Mouse (Mus musculus): ENCODE data around the gene Kcnip2.

Gene Kcnip2

GRCm38 (mm10) chr19:45789888-45790874 lies 25.7 kb downstream of the Kcnip2 start:
- no peak overlapping the region for H3K4me3 ChIP-seq (replicated peaks; ENCODE audit: low read length)
- no peak for TF ChIP-seq CTCF (conservative IDR thresholded peaks at IDR 0.05; ENCODE audit: low read length)
- TF ChIP-seq POU5F1 (IDR thresholded peaks at IDR 0.05; ENCODE audit: borderline replicate concordance, low read length) = no peak
- no peak for TF ChIP-seq NANOG (IDR thresholded peaks at IDR 0.05; ENCODE audit: borderline replicate concordance, low read length)
- H3K36me3 ChIP-seq (ENCODE audit: insufficient read depth, low read length) = peaks cover 9% of the 10 kb centered on the region
- H3K4me1 ChIP-seq (replicated peaks; ENCODE audit: low read depth, low read length) = peaks cover 73% of the 10 kb centered on the region
- no peaks in the 10 kb centered on the region for H3K27me3 ChIP-seq (ENCODE audit: insufficient read depth, low read length)
- H3K9me3 ChIP-seq (ENCODE audit: low read length) = no peaks in the 10 kb centered on the region

DNA sequence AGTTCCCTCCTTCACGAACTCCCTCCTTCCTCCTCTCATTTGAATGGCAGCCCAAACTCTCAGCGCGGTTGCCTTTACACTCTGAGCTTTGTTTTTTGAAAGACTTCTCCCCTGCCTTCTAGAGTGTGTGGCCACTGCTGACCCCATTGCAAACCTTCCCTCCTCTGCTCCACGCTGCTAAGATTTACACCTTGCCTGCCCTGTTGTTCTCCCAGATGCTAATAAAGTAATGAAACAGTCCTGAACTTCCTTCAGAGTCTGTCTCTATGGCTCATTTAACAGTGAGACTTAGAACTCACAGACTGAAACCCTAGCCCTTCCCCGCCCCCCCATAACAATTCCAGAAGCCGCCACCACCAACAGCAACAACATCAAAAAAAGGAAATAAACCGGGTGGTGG lies 26.5 kb downstream of the Kcnip2 start:
- Histone ChIP-seq H3K4me3 (replicated peaks; ENCODE audit: low read length) (no peak overlapping the region), H3K36me3 (ENCODE audit: insufficient read depth, low read length) (peaks cover 9% of the 10 kb centered on the region), H3K27me3 (ENCODE audit: insufficient read depth, low read length) (no peaks in the 10 kb centered on the region), H3K9me3 (ENCODE audit: low read length) (no peaks in the 10 kb centered on the region), H3K4me1 (replicated peaks; ENCODE audit: low read depth, low read length) (peaks cover 72% of the 10 kb centered on the region)
- TF ChIP-seq CTCF (conservative IDR thresholded peaks at IDR 0.05; ENCODE audit: low read length) (no peak), NANOG (IDR thresholded peaks at IDR 0.05; ENCODE audit: borderline replicate concordance, low read length) (no peak), POU5F1 (IDR thresholded peaks at IDR 0.05; ENCODE audit: borderline replicate concordance, low read length) (no peak)

DNA sequence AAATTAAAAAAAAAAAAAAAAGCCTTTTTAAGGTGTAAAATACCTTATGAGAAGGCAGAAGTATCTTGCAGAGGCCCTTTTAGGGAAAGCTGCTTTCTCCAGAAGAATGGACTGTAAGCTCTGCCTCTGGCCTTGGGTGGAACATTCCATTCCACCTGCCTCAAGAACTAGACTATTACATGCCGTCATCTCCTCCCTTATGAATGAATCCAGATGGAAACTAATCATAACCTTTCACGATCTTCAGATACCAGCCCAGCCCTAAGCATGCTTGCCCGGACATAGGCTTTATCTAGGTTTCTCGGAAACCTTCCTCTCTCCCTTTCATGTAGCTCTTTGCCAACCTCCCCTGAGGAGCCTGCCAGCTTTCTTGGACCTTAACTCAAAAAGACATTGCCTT lies 27.5 kb downstream of the Kcnip2 start:
- no peak for TF ChIP-seq CTCF (conservative IDR thresholded peaks at IDR 0.05; ENCODE audit: low read length)
- TF ChIP-seq NANOG (IDR thresholded peaks at IDR 0.05; ENCODE audit: borderline replicate concordance, low read length) = no peak
- TF ChIP-seq POU5F1 (IDR thresholded peaks at IDR 0.05; ENCODE audit: borderline replicate concordance, low read length) = no peak
- Histone ChIP-seq H3K9me3 (ENCODE audit: low read length) (no peaks in the 10 kb centered on the region), H3K4me1 (replicated peaks; ENCODE audit: low read depth, low read length) (peaks cover 70% of the 10 kb centered on the region), H3K4me3 (replicated peaks; ENCODE audit: low read length) (no peak overlapping the region), H3K36me3 (ENCODE audit: insufficient read depth, low read length) (0 out of 2 replicates have a peak, but pooled peaks cover 3% of the 10 kb centered on the region), H3K27me3 (ENCODE audit: insufficient read depth, low read length) (no peaks in the 10 kb centered on the region)

- H3K9me3 ChIP-seq (ENCODE audit: low read length) = no peaks in the 10 kb centered on the region
- TF ChIP-seq POU5F1 (IDR thresholded peaks at IDR 0.05; ENCODE audit: borderline replicate concordance, low read length) (no peak), NANOG (IDR thresholded peaks at IDR 0.05; ENCODE audit: borderline replicate concordance, low read length) (no peak), CTCF (conservative IDR thresholded peaks at IDR 0.05; ENCODE audit: low read length) (no peak)
- no peak overlapping the region for H3K4me3 ChIP-seq (replicated peaks; ENCODE audit: low read length)
- H3K4me1 ChIP-seq (replicated peaks; ENCODE audit: low read depth, low read length) = peaks cover 61% of the 10 kb centered on the region
- H3K27me3 ChIP-seq (ENCODE audit: insufficient read depth, low read length) = no peaks in the 10 kb centered on the region
- H3K36me3 ChIP-seq (ENCODE audit: insufficient read depth, low read length) = no peaks in the 10 kb centered on the region
Observed at GRCm38 (mm10) chr19:45787450-45787849, 28.4 kb downstream of the Kcnip2 start.

DNA sequence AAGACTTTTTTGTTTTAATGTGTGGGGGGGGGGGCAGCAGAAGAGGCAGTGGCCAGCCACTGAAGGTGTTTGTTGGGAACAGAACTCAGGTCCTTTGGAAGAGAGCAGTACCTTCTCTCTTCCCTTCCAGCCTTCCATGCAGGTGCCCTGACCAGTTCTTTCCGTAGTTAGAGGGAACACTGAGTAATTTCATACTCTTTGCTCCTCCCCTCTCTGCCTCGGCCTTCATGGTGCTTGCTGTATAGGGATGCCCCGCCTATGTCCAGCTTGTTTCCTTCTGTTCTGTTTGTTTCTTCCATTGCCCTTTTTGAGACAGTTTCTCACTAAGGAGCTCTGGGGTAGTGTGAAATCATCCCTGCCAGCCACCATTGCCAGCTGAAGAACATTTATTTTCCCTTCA lies 30.4 kb downstream of the Kcnip2 start:
- H3K9me3 ChIP-seq (ENCODE audit: low read length) = no peaks in the 10 kb centered on the region
- no peak overlapping the region for H3K4me3 ChIP-seq (replicated peaks; ENCODE audit: low read length)
- peaks cover 12% of the 10 kb centered on the region for H3K36me3 ChIP-seq (ENCODE audit: insufficient read depth, low read length)
- H3K27me3 ChIP-seq (ENCODE audit: insufficient read depth, low read length) = no peaks in the 10 kb centered on the region
- TF ChIP-seq POU5F1 (IDR thresholded peaks at IDR 0.05; ENCODE audit: borderline replicate concordance, low read length) (no peak), NANOG (IDR thresholded peaks at IDR 0.05; ENCODE audit: borderline replicate concordance, low read length) (no peak), CTCF (conservative IDR thresholded peaks at IDR 0.05; ENCODE audit: low read length) (no peak)
- H3K4me1 ChIP-seq (replicated peaks; ENCODE audit: low read depth, low read length) = peaks cover 59% of the 10 kb centered on the region

DNA sequence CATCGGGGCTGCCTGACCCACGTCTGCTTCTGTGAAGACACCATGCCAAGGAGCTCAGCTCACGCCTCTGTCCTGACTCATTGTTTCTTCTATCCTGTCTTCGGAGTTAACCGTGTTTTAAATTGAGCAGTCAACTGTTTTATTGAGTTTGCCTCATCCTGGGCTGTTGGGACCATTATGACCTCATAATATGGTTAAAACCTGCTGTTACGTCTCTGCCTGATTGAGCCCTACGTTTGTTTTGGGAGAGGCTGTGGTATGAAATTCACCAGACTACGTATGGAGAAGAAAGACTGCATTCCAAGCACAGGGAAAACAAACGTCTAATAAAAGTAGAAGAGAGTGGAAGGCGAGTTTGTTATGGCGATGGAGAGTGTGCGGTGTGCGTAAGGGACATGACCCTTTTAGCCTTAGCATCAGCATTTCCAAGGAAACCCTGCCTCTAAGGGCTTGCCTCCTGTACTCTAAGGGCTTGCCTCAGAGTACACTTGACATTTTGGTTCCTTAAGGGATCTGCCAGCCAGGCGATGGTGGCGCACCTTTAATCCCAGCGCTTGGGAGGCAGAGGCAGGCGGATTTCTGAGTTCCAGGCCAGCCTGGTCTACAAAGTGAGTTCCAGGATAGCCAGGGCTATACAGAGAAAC lies 31.8 kb downstream of the Kcnip2 start:
- Histone ChIP-seq H3K4me3 (replicated peaks; ENCODE audit: low read length) (peak overlapping the region; percentile 98), H3K4me1 (replicated peaks; ENCODE audit: low read depth, low read length) (peaks cover 62% of the 10 kb centered on the region), H3K36me3 (ENCODE audit: insufficient read depth, low read length) (peaks cover 26% of the 10 kb centered on the region), H3K27me3 (ENCODE audit: insufficient read depth, low read length) (no peaks in the 10 kb centered on the region), H3K9me3 (ENCODE audit: low read length) (no peaks in the 10 kb centered on the region)
- TF ChIP-seq CTCF (conservative IDR thresholded peaks at IDR 0.05; ENCODE audit: low read length) (no peak), POU5F1 (IDR thresholded peaks at IDR 0.05; ENCODE audit: borderline replicate concordance, low read length) (no peak), NANOG (IDR thresholded peaks at IDR 0.05; ENCODE audit: borderline replicate concordance, low read length) (no peak)

DNA sequence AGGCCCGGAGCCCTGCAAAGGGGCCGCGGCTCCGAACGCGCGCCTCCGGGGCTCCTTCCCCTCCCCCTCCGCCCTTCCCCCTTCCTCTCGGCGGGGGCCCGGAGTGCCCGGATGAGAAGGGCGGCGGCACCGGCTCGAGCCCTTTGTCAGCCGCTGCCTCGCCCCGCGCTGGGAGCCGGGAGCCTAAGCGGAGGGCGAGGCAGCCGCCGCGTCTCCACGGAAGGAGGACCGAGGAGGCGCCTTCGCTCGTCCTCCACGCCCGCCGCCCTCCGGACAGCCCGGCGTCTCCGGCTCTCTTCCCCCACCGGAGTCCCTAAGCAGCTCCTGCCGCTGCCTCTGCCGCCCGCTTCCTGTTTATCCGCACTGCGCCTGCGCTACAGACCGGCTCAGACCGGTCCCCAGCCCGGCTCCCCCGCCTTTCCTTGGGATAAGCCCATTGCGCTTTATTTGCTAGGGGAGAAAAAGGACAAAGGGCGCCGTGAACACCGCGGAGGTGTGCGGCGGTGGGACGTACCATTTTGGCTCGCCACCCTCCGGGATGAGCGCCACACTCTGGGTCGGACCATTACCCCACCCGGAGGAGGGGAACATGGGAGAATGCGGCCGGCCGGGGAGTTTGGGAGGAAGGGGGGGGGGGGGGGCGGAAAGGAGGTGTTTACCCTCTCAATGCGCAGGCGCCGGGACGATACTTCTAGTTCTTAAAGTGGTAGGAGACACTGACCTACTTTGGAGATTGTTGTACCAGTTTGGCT lies 32.5 kb downstream of the Kcnip2 start, which contains the start of gene Mgea5:
Mgea5 (minus strand) TSS at position 657 of the 752 bp plus-strand sequence.
- Histone ChIP-seq H3K4me1 (replicated peaks; ENCODE audit: low read depth, low read length) (peaks cover 62% of the 10 kb centered on the region), H3K27me3 (ENCODE audit: insufficient read depth, low read length) (no peaks in the 10 kb centered on the region), H3K36me3 (ENCODE audit: insufficient read depth, low read length) (peaks cover 33% of the 10 kb centered on the region), H3K9me3 (ENCODE audit: low read length) (no peaks in the 10 kb centered on the region), H3K4me3 (replicated peaks; ENCODE audit: low read length) (peak within 1 kb of the TSS; percentile 98)
- TF ChIP-seq NANOG (IDR thresholded peaks at IDR 0.05; ENCODE audit: borderline replicate concordance, low read length) (no peak), POU5F1 (IDR thresholded peaks at IDR 0.05; ENCODE audit: borderline replicate concordance, low read length) (no peak), CTCF (conservative IDR thresholded peaks at IDR 0.05; ENCODE audit: low read length) (no peak)

Measured in E14TG2a.4 (cell line).